ENCODE assay signal across 8 mouse cellular contexts in genomic region chr2:132686756-132687737, GRCm38 (mm10). TPM values are rescaled to one million over a fixed set of nuclear protein-coding genes. Genes with fewer than 3 reads are reported as not detected.
DNase-seq lines count a peak whose midpoint lies in the region; ATAC-seq lines count a peak whose summit lies in the region.

TSS of gene Shld1 (plus strand) at chr2:132686931.

- peak within 1 kb of the TSS; percentile 46 for H3K4me3 ChIP-seq in hindbrain, embryonic 11.5 days (ENCODE audit: low read depth, low read length)

- peak; percentile 95 for ATAC-seq in hindbrain, embryonic 11.5 days (ENCODE audit: low FRiP score)

- peak within 1 kb of the TSS; percentile 39 for H3K4me2 ChIP-seq in hindbrain, embryonic 11.5 days (replicated peaks; ENCODE audit: low read depth, low read length)

- no peaks in the 10 kb centered on the region for H3K27me3 ChIP-seq in hindbrain, embryonic 11.5 days (ENCODE audit: control insufficient read depth, insufficient read depth, low read length)

- DNase-seq in Muller cell, postnatal 12 days (ENCODE audit: inconsistent ontology term) = peak; percentile 90
- DNase-seq in cerebellum, adult 9-11 months = peak; percentile 95
- peak; percentile 90 to 94 for DNase-seq in frontal cortex, adult 2 months (ENCODE audit: extremely low spot score in 1 of 2, low spot score in 1 of 2)
- DNase-seq in hindbrain, embryonic 11.5 days (ENCODE audit: low spot score) = peak; percentile 90
- peak; percentile 82 to 86 for DNase-seq in layer of hippocampus, postnatal 10 days (ENCODE audit: low spot score in 2 of 2)
- DNase-seq in lung, postnatal 10 days = peak; percentile 95
- DNase-seq in ovary, postnatal 36 days (ENCODE audit: low spot score) = peak; percentile 84
- DNase-seq in thymus, postnatal 25 days = peak; percentile 85

- WGBS in hindbrain, embryonic 11.5 days = 11% methylated on average over 33 of the region's 33 CpGs

- no peaks in the 10 kb centered on the region for H3K36me3 ChIP-seq in hindbrain, embryonic 11.5 days (ENCODE audit: control insufficient read depth, insufficient read depth, low read length)

- H3K4me1 ChIP-seq in hindbrain, embryonic 11.5 days (replicated peaks; ENCODE audit: control insufficient read depth, insufficient read depth, low read length) = no peaks in the 10 kb centered on the region

- no peaks in the 10 kb centered on the region for H3K9me3 ChIP-seq in hindbrain, embryonic 11.5 days (ENCODE audit: control insufficient read depth, low read length)

- peak within 1 kb of the TSS; percentile 71; the same call in 1 of the 2 replicates for H3K27ac ChIP-seq in hindbrain, embryonic 11.5 days (ENCODE audit: low read depth, low read length)

- peak within 1 kb of the TSS; percentile 55 for H3K9ac ChIP-seq in hindbrain, embryonic 11.5 days (ENCODE audit: low read depth, low read length)

RNA-seq across cellular contexts. Expression of gene Shld1, which starts in this region (rescaled TPM):
- 20.7 and 21.4 TPM in 2 replicates for polyA plus RNA-seq in frontal cortex, adult 2 months (2012; rRNA removed)
- 18.0 and 20.0 TPM in 2 replicates for polyA plus RNA-seq in hindbrain, embryonic 11.5 days (2014; fragmentation: Nextera tagmentation; extraction: Ambion mirVana)
- total RNA-seq in layer of hippocampus, postnatal 10 days (2021) = 1 to 10 TPM; 7.7 to 9.1 TPM

Comparison
In these comparisons a context has a peak if more than half of its experiments do, and no peak if none do; other contexts are left out.
1. Peak in every context shown above with its lines: DNase-seq, ATAC-seq, H3K4me3 ChIP-seq and H3K27ac ChIP-seq.